In the genomic region with DNA sequence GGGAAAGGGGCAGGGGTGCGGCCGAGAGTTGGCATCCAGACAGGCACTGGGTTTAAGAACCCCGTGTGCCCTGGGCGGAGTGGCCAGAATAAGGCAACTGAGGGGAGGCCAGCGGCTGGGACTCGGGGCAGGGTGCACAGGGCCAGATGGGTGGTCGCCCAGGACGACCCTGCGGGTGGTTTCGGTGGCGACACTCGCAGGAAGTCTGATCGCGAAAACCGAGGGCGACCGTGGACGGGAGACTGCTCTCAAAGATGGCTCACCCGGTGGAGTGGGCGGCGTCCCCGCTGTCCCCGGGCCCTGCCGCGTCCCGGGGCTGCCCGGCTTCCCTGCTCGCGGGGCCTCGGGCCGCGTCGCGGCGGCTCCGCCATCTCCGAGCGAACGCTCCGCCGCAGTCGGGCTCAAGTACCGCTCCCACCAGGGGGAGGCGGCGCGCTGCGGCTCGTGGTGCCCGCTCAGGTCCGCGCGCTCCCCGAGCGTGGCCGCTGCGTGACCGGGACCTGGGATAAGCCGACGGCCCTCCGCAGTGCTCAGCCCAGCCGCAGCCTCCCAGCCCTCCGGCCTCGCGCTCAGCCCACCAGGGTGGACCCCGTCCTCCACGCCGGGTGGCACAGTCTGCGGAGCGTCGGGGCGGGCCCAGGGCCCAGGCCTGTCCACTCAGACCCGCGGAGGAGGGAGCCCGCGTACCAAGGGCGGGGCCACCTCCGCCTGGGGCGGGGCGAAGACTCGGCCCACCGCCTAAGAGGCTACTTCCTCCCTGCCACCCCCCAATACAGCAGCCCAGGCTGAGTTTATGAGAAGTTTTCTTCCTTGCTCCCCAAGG, we compare ENCODE assay signal across 7 mouse cellular contexts. TPM values are rescaled to one million over a fixed set of nuclear protein-coding genes. Genes with fewer than 3 reads are reported as not detected.
A peak's percentile ranks its signal among the peaks of the same experiment; 100 is the strongest.
DNase-seq lines count a peak whose midpoint lies in the region; ATAC-seq lines count a peak whose summit lies in the region.

A gene (minus strand): TSS at position 611 of the 823 bp plus-strand sequence.

- peak; percentile 87 for DNase-seq in adrenal gland, postnatal 25 days
- peak; percentile 99 for DNase-seq in heart, adult 11 months
- peak; percentile 93 for DNase-seq in kidney, adult 18-20 months
- DNase-seq in limb, embryonic 11.5 days (ENCODE audit: low spot score), result peak; percentile 92
- peak; percentile 93 for DNase-seq in midbrain, embryonic 14.5 days
- peak; percentile 84 to 87 for DNase-seq in spleen, adult 18-20 months

- peaks cover 48% of the 10 kb centered on the region for H3K36me3 ChIP-seq in embryonic facial prominence, embryonic 12.5 days
- peaks cover 21% of the 10 kb centered on the region; the same call in 1 of the 2 replicates for H3K36me3 ChIP-seq in limb, embryonic 11.5 days (ENCODE audit: control insufficient read depth, insufficient read depth, low read length)
- H3K36me3 ChIP-seq in midbrain, embryonic 14.5 days (ENCODE audit: control insufficient read depth, insufficient read depth, low read length), result peaks cover 42% of the 10 kb centered on the region

- peak within 1 kb of the TSS; percentile 83 for H3K4me2 ChIP-seq in embryonic facial prominence, embryonic 12.5 days (replicated peaks)
- H3K4me2 ChIP-seq in limb, embryonic 11.5 days (ENCODE audit: low read depth, severe bottlenecking), result peak within 1 kb of the TSS; percentile 88
- H3K4me2 ChIP-seq in midbrain, embryonic 14.5 days (ENCODE audit: low read length), result peak within 1 kb of the TSS; percentile 88

- H3K27me3 ChIP-seq in embryonic facial prominence, embryonic 12.5 days, result no peaks in the 10 kb centered on the region
- H3K27me3 ChIP-seq in limb, embryonic 11.5 days (ENCODE audit: control insufficient read depth, insufficient read depth, low read length), result no peaks in the 10 kb centered on the region
- no peaks in the 10 kb centered on the region for H3K27me3 ChIP-seq in midbrain, embryonic 14.5 days (ENCODE audit: control insufficient read depth, insufficient read depth, low read length)

- under 1% methylated on average over 72 of the region's 81 CpGs for WGBS in embryonic facial prominence, embryonic 12.5 days
- WGBS in limb, embryonic 11.5 days, result under 1% methylated on average over 70 of the region's 81 CpGs
- 0% methylated on average over 79 of the region's 81 CpGs for WGBS in midbrain, embryonic 14.5 days

- ATAC-seq in embryonic facial prominence, embryonic 12.5 days (ENCODE audit: insufficient number of reproducible peaks, insufficient read depth, low FRiP score, low TSS enrichment), result peak; percentile 97
- ATAC-seq in limb, embryonic 11.5 days (ENCODE audit: insufficient number of reproducible peaks, low FRiP score, low TSS enrichment, low read depth), result peak; percentile 97
- ATAC-seq in midbrain, embryonic 14.5 days (ENCODE audit: low FRiP score, low TSS enrichment), result peak; percentile 98

- no peaks in the 10 kb centered on the region for H3K9me3 ChIP-seq in embryonic facial prominence, embryonic 12.5 days
- no peaks in the 10 kb centered on the region for H3K9me3 ChIP-seq in limb, embryonic 11.5 days (ENCODE audit: control insufficient read depth, low read length)
- H3K9me3 ChIP-seq in midbrain, embryonic 14.5 days (ENCODE audit: control insufficient read depth, low read length), result no peaks in the 10 kb centered on the region

- peak within 1 kb of the TSS; percentile 83 for H3K4me3 ChIP-seq in embryonic facial prominence, embryonic 12.5 days
- peak within 1 kb of the TSS; percentile 90 for H3K4me3 ChIP-seq in limb, embryonic 11.5 days (ENCODE audit: low read depth, low read length)
- peak within 1 kb of the TSS; percentile 73 for H3K4me3 ChIP-seq in midbrain, embryonic 14.5 days (replicated peaks; ENCODE audit: low read depth, low read length)

- H3K27ac ChIP-seq in embryonic facial prominence, embryonic 12.5 days, result peak within 1 kb of the TSS; percentile 93
- H3K27ac ChIP-seq in limb, embryonic 11.5 days (replicated peaks; ENCODE audit: low read depth, low read length), result peak within 1 kb of the TSS; percentile 84
- peak within 1 kb of the TSS; percentile 86 for H3K27ac ChIP-seq in midbrain, embryonic 14.5 days (replicated peaks; ENCODE audit: low read depth, low read length)

- H3K4me1 ChIP-seq in embryonic facial prominence, embryonic 12.5 days, result peaks cover 12% of the 10 kb centered on the region; the same call in 1 of the 2 replicates
- H3K4me1 ChIP-seq in limb, embryonic 11.5 days (ENCODE audit: control insufficient read depth, insufficient read depth, low read length), result peaks cover 11% of the 10 kb centered on the region; the same call in 1 of the 2 replicates
- H3K4me1 ChIP-seq in midbrain, embryonic 14.5 days (ENCODE audit: control insufficient read depth, insufficient read depth, low read length), result peaks cover 7% of the 10 kb centered on the region

- H3K9ac ChIP-seq in embryonic facial prominence, embryonic 12.5 days, result peak within 1 kb of the TSS; percentile 85
- H3K9ac ChIP-seq in limb, embryonic 11.5 days (ENCODE audit: low read length), result peak within 1 kb of the TSS; percentile 89
- peak within 1 kb of the TSS; percentile 92 for H3K9ac ChIP-seq in midbrain, embryonic 14.5 days (replicated peaks; ENCODE audit: low read length)

RNA-seq across cellular contexts. Expression of the gene that starts here (rescaled TPM):
- 33.5 and 36.2 TPM in 2 replicates for total RNA-seq in adrenal gland, postnatal 25 days (2021)
- 34.7 and 35.1 TPM in 2 replicates for polyA plus RNA-seq in embryonic facial prominence, embryonic 12.5 days (2016; fragmentation: Nextera tagmentation; extraction: Ambion mirVana)
- polyA plus RNA-seq in limb, embryonic 11.5 days (2014; fragmentation: Nextera tagmentation; extraction: Ambion mirVana), result 25.6 and 33.4 TPM in 2 replicates
- polyA plus RNA-seq in midbrain, embryonic 14.5 days (2014; fragmentation: Nextera tagmentation; extraction: Ambion mirVana), result 14.5 and 20.5 TPM in 2 replicates

Comparison
In these comparisons a context has a peak if more than half of its experiments do, and no peak if none do; other contexts are left out.
1. Peak in every context shown above with its lines: DNase-seq, ATAC-seq, H3K4me3 ChIP-seq and H3K27ac ChIP-seq.